Mouse (Mus musculus) forebrain, embryonic 10.5 days (tissue): ENCODE measurements at regions not wholly inside any gene's neighbourhood (a gene's known extent, or its start where the extent isn't known, plus 50 kb on each side); places are given as distances from the start of the nearest gene placed in this dataset.

Experiments
- DNase-seq: peaks from one replicate; pipeline ENCODE4 v3.0.0-alpha.2; 2017; ENCODE audit warnings: low spot score; ENCODE audit errors: extremely low spot score
- H3K27ac ChIP-seq: fragments of 300-500 bp; sonication (generic); 2 replicates; pipeline ENCODE4 v1.5.1; 2016; ENCODE audit warnings: mild to moderate bottlenecking
- H3K27me3 ChIP-seq: fragments of 300-500 bp; sonication (generic); 2 replicates; pipeline ENCODE4 v1.6.1; 2016; ENCODE audit warnings: mild to moderate bottlenecking; ENCODE audit not compliant: poor library complexity, severe bottlenecking
- H3K36me3 ChIP-seq: fragments of 300-500 bp; sonication (generic); replicated peaks from 2 replicates; pipeline ENCODE4 v1.6.1; 2016; ENCODE audit warnings: mild to moderate bottlenecking, moderate library complexity
- H3K4me1 ChIP-seq: fragments of 300-500 bp; sonication (generic); 2 replicates; pipeline ENCODE4 v1.6.1; 2016
- H3K4me3 ChIP-seq: fragments of 300-500 bp; sonication (generic); 2 replicates; pipeline ENCODE4 v1.5.1; 2016; ENCODE audit warnings: mild to moderate bottlenecking, moderate library complexity
- H3K9me3 ChIP-seq: fragments of 300-500 bp; sonication (generic); 2 replicates; pipeline ENCODE4 v1.6.1; 2016; ENCODE audit warnings: mild to moderate bottlenecking, moderate library complexity
- WGBS: fragments of 180-500 bp; shearing (Covaris S2); methylation state at CpG from one replicate; pipeline ENCODE4 v1.1.7; 2016; 5-methylcytosine and 5-hydroxymethylcytosine counted together

DNA sequence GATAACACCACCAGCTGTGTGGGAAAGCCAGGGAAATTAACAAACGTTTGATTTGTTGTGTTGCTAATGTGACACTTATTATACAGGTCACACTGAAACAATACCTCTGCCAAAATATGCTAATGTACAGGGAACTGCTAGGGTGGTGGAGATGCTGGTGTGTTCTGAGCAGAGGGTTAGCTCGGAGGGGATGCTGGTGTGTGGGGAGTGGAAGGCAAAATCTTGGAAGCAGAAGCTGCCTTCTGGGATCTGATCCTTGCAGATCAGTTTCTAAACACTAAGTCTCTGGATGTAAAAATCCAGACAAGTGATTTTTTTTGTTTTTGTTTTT is 160.2 kb downstream of the Tex29 start:
- Histone ChIP-seq H3K36me3 (no peaks in the 10 kb centered on the region), H3K4me3 (no peak overlapping the region), H3K27ac (no peak overlapping the region), H3K27me3 (peaks cover 84% of the 10 kb centered on the region), H3K4me1 (peaks cover 38% of the 10 kb centered on the region), H3K9me3 (no peaks in the 10 kb centered on the region)
- 20% methylated on average over 2 of the region's 2 CpGs for WGBS
- no peak for DNase-seq

DNA sequence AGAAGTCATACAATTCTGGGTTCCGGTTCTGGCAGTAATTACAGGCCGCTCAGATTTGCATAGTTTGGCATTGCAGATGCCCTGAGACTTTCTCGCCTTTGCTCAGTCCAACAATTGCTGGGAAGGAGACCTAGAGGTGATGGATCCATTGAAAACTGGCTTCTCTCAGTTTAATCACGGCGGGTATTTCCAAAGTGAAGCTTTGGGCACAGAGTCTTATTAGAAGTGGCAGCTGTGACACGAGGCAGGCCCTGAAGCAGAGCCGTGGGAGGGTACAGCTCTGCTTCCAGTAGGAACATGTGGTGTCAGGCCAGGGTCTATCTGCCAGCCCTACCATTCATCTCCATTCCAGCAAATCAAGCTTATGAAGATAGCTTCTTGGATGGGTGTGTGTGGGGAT is 164.0 kb downstream of the Tex29 start:
- no peak overlapping the region for H3K4me3 ChIP-seq
- H3K27ac ChIP-seq: no peak overlapping the region
- H3K4me1 ChIP-seq: peaks cover 38% of the 10 kb centered on the region
- H3K27me3 ChIP-seq: peaks cover 58% of the 10 kb centered on the region
- no peak for DNase-seq
- WGBS: 87% methylated on average over 7 of the region's 7 CpGs
- no peaks in the 10 kb centered on the region for H3K36me3 ChIP-seq
- no peaks in the 10 kb centered on the region for H3K9me3 ChIP-seq

- DNase-seq: no peak
- H3K4me3 ChIP-seq: no peak overlapping the region
- H3K27ac ChIP-seq: no peak overlapping the region
- H3K4me1 ChIP-seq: peaks cover 6% of the 10 kb centered on the region
- H3K36me3 ChIP-seq: no peaks in the 10 kb centered on the region
- no peaks in the 10 kb centered on the region for H3K27me3 ChIP-seq
- no peaks in the 10 kb centered on the region for H3K9me3 ChIP-seq
- 92% methylated on average over 3 of the region's 3 CpGs for WGBS
Observed at GRCm38 (mm10) chr8:12012769-12013168, 172.5 kb downstream of the Tex29 start.

GRCm38 (mm10) chr8:12017750-12018149 is 177.5 kb downstream of the Tex29 start:
- H3K27me3 ChIP-seq: no peaks in the 10 kb centered on the region
- H3K27ac ChIP-seq: no peak overlapping the region
- H3K4me1 ChIP-seq: peaks cover 3% of the 10 kb centered on the region; the same call in 1 of the 2 replicates
- H3K36me3 ChIP-seq: no peaks in the 10 kb centered on the region
- no peaks in the 10 kb centered on the region for H3K9me3 ChIP-seq
- DNase-seq: no peak
- H3K4me3 ChIP-seq: no peak overlapping the region
- WGBS: 94% methylated on average over 7 of the region's 7 CpGs

DNA sequence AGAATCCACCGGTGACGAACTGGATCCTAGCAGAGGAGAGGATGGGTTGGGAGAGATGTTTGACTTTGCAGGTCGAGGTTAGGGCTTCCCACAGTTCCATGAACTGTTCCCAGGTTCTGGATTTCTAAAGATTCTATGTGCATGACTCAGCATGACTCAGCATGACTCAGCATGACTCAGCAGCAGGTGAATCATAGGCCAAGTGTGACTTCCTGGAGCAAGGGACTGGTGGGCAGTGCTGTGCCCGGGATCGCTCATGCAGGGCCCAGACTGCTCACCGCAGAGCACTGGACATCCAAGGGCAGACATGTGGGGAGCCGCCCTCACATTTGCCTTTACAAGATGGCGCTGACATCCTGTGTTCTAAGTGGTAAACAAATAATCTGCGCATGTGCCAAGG is 179.0 kb downstream of the Tex29 start:
- peaks cover 3% of the 10 kb centered on the region; the same call in 1 of the 2 replicates for H3K4me1 ChIP-seq
- WGBS: 96% methylated on average over 9 of the region's 9 CpGs
- no peaks in the 10 kb centered on the region for H3K9me3 ChIP-seq
- DNase-seq: no peak
- H3K27me3 ChIP-seq: no peaks in the 10 kb centered on the region
- no peak overlapping the region for H3K27ac ChIP-seq
- no peaks in the 10 kb centered on the region for H3K36me3 ChIP-seq
- no peak overlapping the region for H3K4me3 ChIP-seq

DNA sequence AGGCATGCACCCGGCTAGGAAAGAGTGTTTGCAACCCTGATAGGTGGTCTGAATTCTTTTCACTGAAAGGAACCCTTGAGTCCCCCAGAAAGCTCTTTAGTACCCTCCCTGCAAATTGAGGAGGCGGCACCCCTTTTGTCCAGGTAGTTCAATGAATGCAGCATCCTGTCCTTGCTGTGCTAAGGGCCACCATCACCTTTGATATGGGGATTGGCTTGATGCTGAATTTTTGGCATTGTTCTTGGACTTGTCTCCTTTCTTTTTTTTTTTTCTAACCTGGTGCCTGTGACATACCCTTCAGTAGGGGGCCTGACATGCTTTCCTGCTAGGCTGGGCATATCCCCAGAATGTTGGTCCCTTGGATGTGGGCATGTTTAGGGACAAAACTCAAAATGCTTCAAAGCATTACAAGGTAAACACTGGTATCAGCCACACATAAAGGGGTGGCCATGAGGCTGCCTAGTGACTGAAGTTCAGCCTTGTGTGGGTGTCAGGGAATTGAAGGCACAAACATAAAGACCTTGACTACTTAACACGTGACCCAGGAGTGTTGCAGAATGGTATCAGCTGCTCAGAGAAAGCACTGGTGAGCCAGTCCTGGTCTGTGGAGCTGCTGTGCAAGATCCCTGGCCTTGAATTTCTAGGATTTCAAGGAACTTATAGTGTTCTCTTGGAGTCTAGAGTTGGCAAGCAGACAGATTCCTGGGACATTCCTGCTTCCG is 183.6 kb downstream of the Tex29 start:
- Histone ChIP-seq H3K9me3 (0 out of 2 replicates have a peak, but pooled peaks cover 4% of the 10 kb centered on the region), H3K27ac (no peak overlapping the region), H3K36me3 (no peaks in the 10 kb centered on the region), H3K27me3 (no peaks in the 10 kb centered on the region), H3K4me3 (no peak overlapping the region), H3K4me1 (no peaks in the 10 kb centered on the region)
- DNase-seq: no peak
- WGBS: 82% methylated on average over 4 of the region's 4 CpGs

DNA sequence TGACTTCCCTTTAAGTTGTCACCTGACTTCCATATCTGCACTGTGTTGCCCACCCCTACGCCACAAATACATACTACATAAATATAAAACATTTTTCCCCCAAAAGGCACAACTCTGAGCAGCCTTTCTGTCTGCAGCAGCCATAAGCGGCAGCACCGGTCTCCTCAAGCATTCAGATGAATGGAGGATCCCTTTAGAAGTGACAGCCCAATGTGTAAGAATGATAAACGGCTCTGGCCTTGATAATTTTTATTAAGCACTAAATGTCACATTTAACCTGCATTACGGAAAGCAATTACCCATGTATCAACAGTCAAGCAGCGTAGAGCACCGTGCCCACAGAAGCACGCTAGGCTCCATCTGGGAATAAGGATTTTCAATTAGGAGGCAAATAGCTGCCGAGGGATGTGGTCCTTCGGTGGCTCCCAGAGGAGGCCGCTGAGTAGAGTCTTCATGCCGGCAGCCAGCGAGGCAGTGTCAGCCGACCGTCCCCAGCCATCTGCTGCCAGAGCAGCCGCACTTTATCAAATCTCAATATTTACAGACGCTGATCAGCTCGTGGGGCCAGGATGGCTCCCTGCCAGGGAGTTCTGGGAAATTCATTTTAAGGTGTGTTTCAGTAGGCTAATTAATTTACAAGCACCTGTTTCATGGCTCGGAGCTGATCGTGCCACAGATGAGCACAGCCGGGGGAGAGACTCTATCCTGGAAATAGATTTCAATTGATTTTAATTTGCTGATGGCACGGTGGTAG is 190.3 kb downstream of the Tex29 start:
- Histone ChIP-seq H3K9me3 (no peaks in the 10 kb centered on the region), H3K36me3 (no peaks in the 10 kb centered on the region), H3K27ac (no peak overlapping the region), H3K27me3 (peaks cover 22% of the 10 kb centered on the region), H3K4me1 (peaks cover 13% of the 10 kb centered on the region), H3K4me3 (no peak overlapping the region)
- WGBS: 88% methylated on average over 22 of the region's 22 CpGs
- DNase-seq: no peak

DNA sequence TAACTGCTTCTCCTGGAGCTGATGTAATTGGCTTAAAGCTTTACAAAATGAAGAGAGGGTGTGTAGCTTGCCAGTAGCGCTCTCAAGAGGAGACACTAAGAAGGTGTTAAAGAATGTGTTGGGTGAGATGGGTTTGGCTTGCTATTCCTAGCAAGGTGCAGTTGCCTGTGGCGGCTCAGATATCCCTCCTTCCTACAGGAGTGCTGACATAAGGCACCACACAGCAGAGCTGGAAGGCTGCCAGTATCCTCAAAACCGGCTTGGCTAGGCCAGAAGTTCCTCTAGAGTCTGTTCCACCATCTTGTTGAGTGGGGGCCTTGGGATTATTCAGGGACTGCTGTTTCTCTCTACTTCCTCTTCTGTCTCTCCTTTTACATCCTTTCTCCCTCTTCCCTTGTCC is 191.5 kb downstream of the Tex29 start:
- DNase-seq: no peak

GRCm38 (mm10) chr8:12032386-12032785 is 192.1 kb downstream of the Tex29 start:
- no peak for DNase-seq
- Histone ChIP-seq H3K27ac (no peak overlapping the region), H3K4me3 (no peak overlapping the region), H3K9me3 (no peaks in the 10 kb centered on the region), H3K4me1 (peaks cover 18% of the 10 kb centered on the region), H3K27me3 (peaks cover 23% of the 10 kb centered on the region), H3K36me3 (no peaks in the 10 kb centered on the region)
- WGBS: 92% methylated on average over 3 of the region's 3 CpGs

More for the DNA sequence above, 191.5 kb downstream of the Tex29 start:
- no peak overlapping the region for H3K4me3 ChIP-seq
- no peak overlapping the region for H3K27ac ChIP-seq
- 75% methylated on average over 3 of the region's 3 CpGs for WGBS
- H3K9me3 ChIP-seq: no peaks in the 10 kb centered on the region
- peaks cover 23% of the 10 kb centered on the region for H3K27me3 ChIP-seq
- peaks cover 16% of the 10 kb centered on the region for H3K4me1 ChIP-seq
- no peaks in the 10 kb centered on the region for H3K36me3 ChIP-seq

DNA sequence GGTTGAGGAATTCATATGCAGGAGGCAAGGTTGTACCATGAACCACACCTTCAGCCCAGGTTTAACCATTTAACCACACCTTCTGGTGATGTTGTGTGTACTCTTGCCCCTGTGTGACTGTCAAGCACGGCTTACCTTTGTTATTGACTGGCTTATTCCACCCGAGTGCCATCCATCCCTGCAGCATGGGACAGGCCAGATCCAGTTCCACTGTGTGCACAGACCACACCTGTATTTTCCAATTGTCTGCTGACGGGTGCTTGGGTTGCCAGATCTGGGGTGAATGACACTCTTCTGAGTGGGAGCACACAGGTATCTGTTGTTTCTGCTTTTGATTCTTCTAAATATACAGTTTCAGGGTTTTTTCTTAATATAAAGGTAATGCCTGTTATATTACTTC is 196.1 kb downstream of the Tex29 start:
- H3K4me3 ChIP-seq: no peak overlapping the region
- no peaks in the 10 kb centered on the region for H3K9me3 ChIP-seq
- WGBS: 86% methylated on average over 3 of the region's 3 CpGs
- no peak for DNase-seq
- peaks cover 18% of the 10 kb centered on the region for H3K4me1 ChIP-seq
- no peak overlapping the region for H3K27ac ChIP-seq
- peaks cover 27% of the 10 kb centered on the region for H3K27me3 ChIP-seq
- H3K36me3 ChIP-seq: no peaks in the 10 kb centered on the region

GRCm38 (mm10) chr8:12040924-12041323 is 200.7 kb downstream of the Tex29 start:
- H3K27me3 ChIP-seq: peaks cover 8% of the 10 kb centered on the region; the same call in 1 of the 2 replicates
- 88% methylated on average over 3 of the region's 3 CpGs for WGBS
- no peaks in the 10 kb centered on the region for H3K36me3 ChIP-seq
- no peak for DNase-seq
- H3K9me3 ChIP-seq: no peaks in the 10 kb centered on the region
- H3K27ac ChIP-seq: no peak overlapping the region
- H3K4me1 ChIP-seq: peaks cover 11% of the 10 kb centered on the region
- no peak overlapping the region for H3K4me3 ChIP-seq

DNA sequence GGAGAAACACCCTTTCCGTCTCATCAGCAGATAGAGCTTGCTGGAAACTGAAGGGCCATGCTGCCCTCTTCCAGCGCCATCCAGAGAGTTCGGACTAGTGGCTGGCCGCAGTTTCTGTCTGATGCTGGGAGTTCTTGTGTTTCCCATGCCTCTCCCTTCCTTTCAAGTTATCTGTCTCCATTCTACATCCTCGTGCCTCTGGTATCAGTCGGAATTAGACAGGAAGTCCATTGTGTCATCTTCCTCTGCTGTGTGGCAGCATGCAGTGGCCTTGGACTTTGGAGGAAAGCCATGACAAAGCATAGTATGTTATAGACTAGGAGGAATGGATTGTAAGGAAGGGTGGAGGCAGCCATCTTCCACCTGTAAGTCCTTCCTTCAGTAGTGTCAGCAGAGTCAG is 201.4 kb downstream of the Tex29 start:
- no peak overlapping the region for H3K4me3 ChIP-seq
- H3K27ac ChIP-seq: no peak overlapping the region
- H3K36me3 ChIP-seq: no peaks in the 10 kb centered on the region
- DNase-seq: no peak
- 78% methylated on average over 6 of the region's 6 CpGs for WGBS
- peaks cover 10% of the 10 kb centered on the region for H3K4me1 ChIP-seq
- H3K9me3 ChIP-seq: no peaks in the 10 kb centered on the region
- H3K27me3 ChIP-seq: peaks cover 8% of the 10 kb centered on the region; the same call in 1 of the 2 replicates

GRCm38 (mm10) chr8:12050841-12051240 is 210.6 kb downstream of the Tex29 start:
- peak overlapping the region; percentile 59 for H3K27ac ChIP-seq
- peaks cover 37% of the 10 kb centered on the region for H3K27me3 ChIP-seq
- H3K36me3 ChIP-seq: no peaks in the 10 kb centered on the region
- peaks cover 24% of the 10 kb centered on the region for H3K4me1 ChIP-seq
- H3K4me3 ChIP-seq: no peak overlapping the region
- 16% methylated on average over 5 of the region's 5 CpGs for WGBS
- DNase-seq: no peak
- H3K9me3 ChIP-seq: no peaks in the 10 kb centered on the region
